Mouse (Mus musculus) C2C12 (cell line): ENCODE measurements at regions not wholly inside any gene's neighbourhood (a gene's known extent, or its start where the extent isn't known, plus 50 kb on each side); places are given as distances from the start of the nearest gene placed in this dataset.

Experiments used
- H3K27me3 ChIP-seq: one replicate; pipeline ENCODE4 v1.6.1; 2011; ENCODE audit not compliant: control insufficient read depth, insufficient read depth, insufficient read length
- H3K36me3 ChIP-seq: one replicate; pipeline ENCODE4 v1.6.1; 2011; ENCODE audit not compliant: control insufficient read depth, insufficient read depth
- H3K4me3 ChIP-seq: one replicate; pipeline ENCODE4 v1.5.1; 2011; ENCODE audit warnings: mild to moderate bottlenecking, control low read depth; ENCODE audit not compliant: poor library complexity, insufficient read depth, severe bottlenecking
- H3K79me2 ChIP-seq: one replicate; pipeline ENCODE4 v1.6.1; 2011; ENCODE audit not compliant: control insufficient read depth, insufficient read depth
- H3K79me3 ChIP-seq: one replicate; pipeline ENCODE4 v1.6.1; 2011; ENCODE audit warnings: low read depth, control low read depth
- H3ac ChIP-seq: one replicate; pipeline ENCODE3; 2011; ENCODE audit warnings: low read depth; ENCODE audit not compliant: control insufficient read depth, insufficient read length
- CEBPB ChIP-seq: IDR thresholded peaks from one replicate; pipeline ENCODE4 v1.6.1; 2011; ENCODE audit warnings: low read depth, mild to moderate bottlenecking, control low read depth, moderate library complexity
- CTCF ChIP-seq: IDR thresholded peaks from one replicate; pipeline ENCODE4 v1.5.1; 2011; ENCODE audit not compliant: control insufficient read depth, insufficient read depth, insufficient read length
- FOSL1 ChIP-seq: IDR thresholded peaks from one replicate; pipeline ENCODE4 v1.8.0; 2011; ENCODE audit warnings: mild to moderate bottlenecking, low read length; ENCODE audit not compliant: poor library complexity, insufficient read depth, severe bottlenecking
- MAX ChIP-seq: IDR thresholded peaks from one replicate; pipeline ENCODE4 v1.6.1; 2011; ENCODE audit warnings: mild to moderate bottlenecking, control low read depth
- MYOD1 ChIP-seq: IDR thresholded peaks from one replicate; pipeline ENCODE4 v1.6.1; 2011; ENCODE audit warnings: low read depth; ENCODE audit not compliant: control insufficient read depth, insufficient read length
- MYOG ChIP-seq: IDR thresholded peaks from one replicate; pipeline ENCODE4 v1.6.1; 2011; ENCODE audit not compliant: control insufficient read depth, insufficient read length; ENCODE audit errors: extremely low read depth
- USF1 ChIP-seq: IDR thresholded peaks from one replicate; pipeline ENCODE4 v1.6.1; 2011; ENCODE audit warnings: low read depth, mild to moderate bottlenecking, control low read depth, moderate library complexity

- TF ChIP-seq MAX: no peak
- TF ChIP-seq USF1: no peak
- TF ChIP-seq CEBPB: no peak
- TF ChIP-seq MYOD1: no peak
- no peak for TF ChIP-seq CTCF
- Histone ChIP-seq H3K79me3 (no peaks in the 10 kb centered on the region), H3K4me3 (no peak overlapping the region), H3K27me3 (no peaks in the 10 kb centered on the region), H3ac (no peak overlapping the region), H3K36me3 (no peaks in the 10 kb centered on the region), H3K79me2 (no peaks in the 10 kb centered on the region)
Measured at GRCm38 (mm10) chr8:41556819-41557218, 139.9 kb upstream of the Frg1 start.

GRCm38 (mm10) chr8:41552747-41553534 is 136.1 kb upstream of the Frg1 start:
- Histone ChIP-seq H3K79me3 (no peaks in the 10 kb centered on the region), H3ac (no peak overlapping the region), H3K36me3 (no peaks in the 10 kb centered on the region), H3K4me3 (no peak overlapping the region), H3K79me2 (no peaks in the 10 kb centered on the region), H3K27me3 (no peaks in the 10 kb centered on the region)
- no peak for TF ChIP-seq CTCF
- TF ChIP-seq MYOD1: no peak
- no peak for TF ChIP-seq USF1
- TF ChIP-seq MYOG: no peak
- no peak for TF ChIP-seq MAX
- peak; percentile 6 for TF ChIP-seq CEBPB
- TF ChIP-seq FOSL1: peak; percentile 50

- Histone ChIP-seq H3K4me3 (no peak overlapping the region), H3K79me3 (no peaks in the 10 kb centered on the region), H3K79me2 (no peaks in the 10 kb centered on the region), H3K36me3 (no peaks in the 10 kb centered on the region), H3K27me3 (no peaks in the 10 kb centered on the region), H3ac (no peak overlapping the region)
- TF ChIP-seq USF1: no peak
- TF ChIP-seq FOSL1: no peak
- no peak for TF ChIP-seq MAX
- TF ChIP-seq MYOD1: no peak
- no peak for TF ChIP-seq CEBPB
- TF ChIP-seq CTCF: no peak
- TF ChIP-seq MYOG: no peak
Measured at GRCm38 (mm10) chr8:41551925-41552414, 135.1 kb upstream of the Frg1 start.

- no peak for TF ChIP-seq MYOD1
- no peak for TF ChIP-seq CTCF
- no peak for TF ChIP-seq FOSL1
- no peak for TF ChIP-seq MYOG
- TF ChIP-seq MAX: no peak
- TF ChIP-seq CEBPB: no peak
- no peak for TF ChIP-seq USF1
- H3K79me3 ChIP-seq: no peaks in the 10 kb centered on the region
- H3K36me3 ChIP-seq: no peaks in the 10 kb centered on the region
Measured at GRCm38 (mm10) chr8:41550095-41550420, 133.2 kb upstream of the Frg1 start.

GRCm38 (mm10) chr8:41549220-41550094 is 132.6 kb upstream of the Frg1 start:
- Histone ChIP-seq H3K27me3 (no peaks in the 10 kb centered on the region), H3ac (no peak overlapping the region), H3K79me3 (no peaks in the 10 kb centered on the region), H3K36me3 (no peaks in the 10 kb centered on the region), H3K79me2 (no peaks in the 10 kb centered on the region), H3K4me3 (no peak overlapping the region)
- TF ChIP-seq USF1 (no peak), MYOD1 (no peak), CTCF (no peak), CEBPB (no peak), MAX (no peak), MYOG (no peak), FOSL1 (no peak)

More at GRCm38 (mm10) chr8:41550095-41550420, 133.2 kb upstream of the Frg1 start:
- Histone ChIP-seq H3K79me2 (no peaks in the 10 kb centered on the region), H3K4me3 (no peak overlapping the region), H3K27me3 (no peaks in the 10 kb centered on the region), H3ac (no peak overlapping the region)
